Mouse (Mus musculus): ENCODE results near the gene Plxdc2. TPM values are rescaled to one million over a fixed set of nuclear protein-coding genes. Genes with fewer than 3 reads are reported as not detected.

Gene Plxdc2
- polyA plus RNA-seq, 1 experiment from 2014 or later, result 25.3 TPM

DNA sequence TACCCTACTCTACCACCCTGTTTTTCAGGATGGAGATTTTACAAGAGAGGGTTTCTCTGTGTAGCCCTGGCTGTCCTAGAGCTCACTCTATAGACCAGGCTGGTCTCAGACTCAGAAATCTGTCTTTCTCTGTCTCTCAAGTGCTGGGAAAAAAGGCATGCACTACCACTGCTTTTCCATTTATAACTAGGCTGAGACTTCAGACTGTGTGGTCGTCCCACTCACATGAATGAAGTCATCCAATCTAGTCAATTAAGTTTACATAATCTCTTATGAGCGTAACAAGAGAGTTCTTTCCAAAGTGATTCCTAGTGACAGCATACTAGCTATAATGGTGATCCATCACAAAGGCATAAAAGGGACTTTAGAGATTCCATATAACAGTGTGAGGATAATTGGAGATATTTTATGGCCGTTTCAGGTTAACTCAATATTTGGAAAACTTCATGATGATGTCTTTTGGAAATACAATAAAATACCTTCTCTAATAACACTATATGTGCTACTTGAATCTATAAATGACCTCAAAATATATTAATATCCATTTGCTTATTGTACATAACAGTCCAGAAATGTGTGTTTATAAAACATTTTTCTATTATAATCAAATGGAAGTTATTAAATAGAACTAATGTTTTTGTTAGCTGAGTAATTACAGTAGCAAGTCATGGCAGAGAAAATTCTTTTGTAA lies 151.6 kb downstream of the Plxdc2 start:
- Histone ChIP-seq H3K4me3 (ENCODE audit: low read depth, low read length) (no peak overlapping the region), H3K36me3 (ENCODE audit: control insufficient read depth, insufficient read depth, low read length) (no peaks in the 10 kb centered on the region), H3K27me3 (ENCODE audit: control insufficient read depth, insufficient read depth, low read length) (no peaks in the 10 kb centered on the region), H3K27ac (ENCODE audit: low read depth, low read length) (no peak overlapping the region), H3K4me1 (ENCODE audit: control insufficient read depth, insufficient read depth, low read length) (no peaks in the 10 kb centered on the region), H3K9me3 (ENCODE audit: control insufficient read depth, low read length) (no peaks in the 10 kb centered on the region), H3K4me2 (ENCODE audit: low read depth, low read length) (no peak overlapping the region), H3K9ac (replicated peaks; ENCODE audit: low read depth, low read length) (no peak overlapping the region)
- WGBS, result 66% methylated on average over 3 of the region's 3 CpGs
- no peak for ATAC-seq (ENCODE audit: low read depth)

DNA sequence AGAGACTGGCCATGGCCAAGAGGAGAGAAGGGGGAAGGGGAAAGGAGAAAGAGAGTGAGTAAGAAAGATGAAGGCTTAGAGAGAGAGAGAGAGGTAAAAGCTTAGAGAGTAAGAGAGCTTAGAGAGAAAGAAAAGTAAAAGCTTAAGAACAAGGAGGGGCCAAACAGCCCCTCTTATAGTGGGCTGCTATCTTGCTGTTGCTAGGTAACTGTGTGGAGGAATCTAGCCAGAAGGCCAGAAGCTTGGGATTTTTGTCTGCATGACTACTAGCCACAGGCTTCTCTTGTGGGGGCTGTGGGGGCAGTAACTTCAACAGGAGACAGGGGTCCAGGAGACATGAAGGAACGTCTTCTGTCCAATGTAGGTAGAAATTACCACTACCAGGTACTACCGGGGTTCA lies 162.0 kb downstream of the Plxdc2 start:
- no peaks in the 10 kb centered on the region for H3K9me3 ChIP-seq (ENCODE audit: control insufficient read depth, low read length)
- H3K9ac ChIP-seq (replicated peaks; ENCODE audit: low read depth, low read length), result no peak overlapping the region
- no peak overlapping the region for H3K27ac ChIP-seq (ENCODE audit: low read depth, low read length)
- no peaks in the 10 kb centered on the region for H3K27me3 ChIP-seq (ENCODE audit: control insufficient read depth, insufficient read depth, low read length)
- ATAC-seq (ENCODE audit: low read depth), result no peak
- 47% methylated on average over 2 of the region's 2 CpGs for WGBS
- no peaks in the 10 kb centered on the region for H3K36me3 ChIP-seq (ENCODE audit: control insufficient read depth, insufficient read depth, low read length)
- no peak overlapping the region for H3K4me3 ChIP-seq (ENCODE audit: low read depth, low read length)
- no peak overlapping the region for H3K4me2 ChIP-seq (ENCODE audit: low read depth, low read length)
- no peaks in the 10 kb centered on the region for H3K4me1 ChIP-seq (ENCODE audit: control insufficient read depth, insufficient read depth, low read length)

DNA sequence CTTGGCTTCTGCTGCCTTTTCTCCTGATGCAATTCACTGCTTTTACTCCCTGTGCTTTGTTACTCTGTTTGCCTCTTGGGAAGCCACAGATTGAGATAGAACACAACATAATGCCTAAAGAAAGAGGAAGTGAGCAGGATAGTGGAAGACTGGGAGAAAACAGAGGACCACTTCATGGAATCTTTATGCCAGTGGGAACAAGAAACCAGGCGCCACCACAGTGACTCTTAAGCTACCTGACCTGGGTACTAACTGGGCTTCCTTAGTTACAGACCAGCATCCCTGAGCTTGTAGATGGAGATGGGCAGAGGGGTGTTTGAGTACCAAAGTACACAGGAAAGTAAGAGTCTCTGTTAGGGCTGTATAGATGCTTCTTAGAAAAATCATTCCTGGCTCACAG lies 167.3 kb downstream of the Plxdc2 start:
- Histone ChIP-seq H3K4me3 (ENCODE audit: low read depth, low read length) (no peak overlapping the region), H3K4me1 (ENCODE audit: control insufficient read depth, insufficient read depth, low read length) (no peaks in the 10 kb centered on the region), H3K36me3 (ENCODE audit: control insufficient read depth, insufficient read depth, low read length) (no peaks in the 10 kb centered on the region), H3K4me2 (ENCODE audit: low read depth, low read length) (no peak overlapping the region), H3K27me3 (ENCODE audit: control insufficient read depth, insufficient read depth, low read length) (no peaks in the 10 kb centered on the region), H3K27ac (ENCODE audit: low read depth, low read length) (no peak overlapping the region), H3K9me3 (ENCODE audit: control insufficient read depth, low read length) (no peaks in the 10 kb centered on the region), H3K9ac (replicated peaks; ENCODE audit: low read depth, low read length) (no peak overlapping the region)
- ATAC-seq (ENCODE audit: low read depth), result no peak
- WGBS, result 91% methylated on average over 1 of the region's 1 CpGs

DNA sequence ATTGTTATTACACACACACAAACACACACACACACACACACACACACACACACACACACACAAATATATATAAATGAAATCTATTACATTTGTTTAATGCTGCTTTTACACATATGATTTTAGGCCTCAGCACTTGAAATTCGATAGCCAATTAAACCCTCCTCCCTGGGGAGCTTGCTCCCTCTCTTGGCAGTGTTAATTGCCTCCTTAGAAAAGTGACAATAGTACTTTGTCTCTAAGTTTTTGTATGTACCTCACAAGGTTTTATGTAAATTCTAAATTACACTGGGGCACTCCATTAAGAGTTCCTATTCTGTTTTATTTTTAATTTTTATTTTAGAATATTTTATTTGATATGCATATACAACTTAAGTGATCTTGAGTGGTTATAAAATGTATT lies 176.1 kb downstream of the Plxdc2 start:
- Histone ChIP-seq H3K36me3 (ENCODE audit: control insufficient read depth, insufficient read depth, low read length) (no peaks in the 10 kb centered on the region), H3K9me3 (ENCODE audit: control insufficient read depth, low read length) (no peaks in the 10 kb centered on the region), H3K27me3 (ENCODE audit: control insufficient read depth, insufficient read depth, low read length) (no peaks in the 10 kb centered on the region), H3K4me3 (ENCODE audit: low read depth, low read length) (no peak overlapping the region), H3K27ac (ENCODE audit: low read depth, low read length) (no peak overlapping the region), H3K9ac (replicated peaks; ENCODE audit: low read depth, low read length) (no peak overlapping the region), H3K4me1 (ENCODE audit: control insufficient read depth, insufficient read depth, low read length) (no peaks in the 10 kb centered on the region), H3K4me2 (ENCODE audit: low read depth, low read length) (no peak overlapping the region)
- ATAC-seq (ENCODE audit: low read depth), result no peak
- WGBS, result 39% methylated on average over 1 of the region's 1 CpGs

DNA sequence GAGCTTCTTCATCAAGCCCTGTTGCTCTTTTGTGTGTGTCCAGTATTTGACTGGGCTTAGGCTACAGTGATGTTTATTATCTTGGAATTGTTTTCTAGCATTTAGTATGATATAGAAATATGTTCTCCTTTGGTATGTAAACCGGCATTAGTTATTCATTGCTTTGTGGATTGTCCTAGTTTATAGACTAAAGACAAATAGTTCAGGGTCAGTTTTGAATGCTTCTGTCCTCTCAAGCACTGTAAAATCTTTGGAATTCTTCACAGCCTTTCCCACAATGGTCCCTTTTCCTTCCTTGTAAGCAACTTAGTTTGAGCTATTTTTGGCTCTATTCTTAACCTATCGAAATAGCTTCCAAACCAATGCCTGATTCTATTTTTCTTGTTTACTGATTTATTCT lies 178.5 kb downstream of the Plxdc2 start:
- Histone ChIP-seq H3K36me3 (ENCODE audit: control insufficient read depth, insufficient read depth, low read length) (no peaks in the 10 kb centered on the region), H3K4me1 (ENCODE audit: control insufficient read depth, insufficient read depth, low read length) (no peaks in the 10 kb centered on the region), H3K4me2 (ENCODE audit: low read depth, low read length) (no peak overlapping the region), H3K9ac (replicated peaks; ENCODE audit: low read depth, low read length) (no peak overlapping the region), H3K9me3 (ENCODE audit: control insufficient read depth, low read length) (no peaks in the 10 kb centered on the region), H3K4me3 (ENCODE audit: low read depth, low read length) (no peak overlapping the region), H3K27me3 (ENCODE audit: control insufficient read depth, insufficient read depth, low read length) (no peaks in the 10 kb centered on the region), H3K27ac (ENCODE audit: low read depth, low read length) (no peak overlapping the region)
- ATAC-seq (ENCODE audit: low read depth), result no peak
- WGBS, result 83% methylated on average over 2 of the region's 2 CpGs

DNA sequence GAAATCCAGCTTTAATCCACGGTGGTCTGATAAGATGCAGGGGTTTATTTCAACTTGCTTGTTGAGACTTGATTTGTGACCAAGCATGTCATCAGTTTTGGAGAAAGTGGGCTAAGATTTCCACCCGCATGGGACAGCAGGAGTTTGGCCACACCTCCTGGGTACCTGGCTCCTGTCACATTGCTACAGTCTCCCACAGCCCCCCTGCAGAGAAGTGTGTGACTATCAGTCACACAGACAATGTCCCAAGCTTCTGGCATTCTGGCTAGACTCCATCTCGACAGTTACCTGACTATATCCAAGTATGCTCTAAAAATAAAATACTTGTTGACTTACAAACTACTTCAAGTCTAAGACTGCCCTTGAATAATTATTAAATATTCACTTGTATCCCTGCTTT lies 185.1 kb downstream of the Plxdc2 start:
- WGBS, result 68% methylated on average over 3 of the region's 3 CpGs
- Histone ChIP-seq H3K36me3 (ENCODE audit: control insufficient read depth, insufficient read depth, low read length) (no peaks in the 10 kb centered on the region), H3K9me3 (ENCODE audit: control insufficient read depth, low read length) (no peaks in the 10 kb centered on the region), H3K4me3 (ENCODE audit: low read depth, low read length) (no peak overlapping the region), H3K27ac (ENCODE audit: low read depth, low read length) (no peak overlapping the region), H3K9ac (replicated peaks; ENCODE audit: low read depth, low read length) (no peak overlapping the region), H3K4me2 (ENCODE audit: low read depth, low read length) (no peak overlapping the region), H3K4me1 (ENCODE audit: control insufficient read depth, insufficient read depth, low read length) (no peaks in the 10 kb centered on the region), H3K27me3 (ENCODE audit: control insufficient read depth, insufficient read depth, low read length) (no peaks in the 10 kb centered on the region)
- no peak for ATAC-seq (ENCODE audit: low read depth)

DNA sequence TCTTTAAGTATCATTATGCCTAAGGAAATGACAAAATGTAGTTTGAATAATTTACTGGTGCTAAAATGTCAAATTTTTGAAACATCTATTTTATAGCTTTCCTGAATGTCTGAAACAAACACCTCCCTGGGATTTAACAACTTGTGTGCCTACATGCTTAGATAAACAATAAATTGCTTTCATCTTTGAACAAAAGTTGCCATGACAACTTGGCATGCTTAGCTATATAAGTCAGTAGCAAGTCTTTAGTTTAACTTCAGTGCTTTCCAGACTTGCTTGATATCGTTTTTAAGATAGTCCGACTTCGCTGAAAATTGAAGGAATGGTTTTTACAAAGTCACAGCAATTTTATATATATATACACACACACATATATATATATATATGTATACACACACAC lies 189.1 kb downstream of the Plxdc2 start:
- no peak overlapping the region for H3K27ac ChIP-seq (ENCODE audit: low read depth, low read length)
- no peaks in the 10 kb centered on the region for H3K4me1 ChIP-seq (ENCODE audit: control insufficient read depth, insufficient read depth, low read length)
- H3K4me3 ChIP-seq (ENCODE audit: low read depth, low read length), result no peak overlapping the region
- H3K9ac ChIP-seq (replicated peaks; ENCODE audit: low read depth, low read length), result no peak overlapping the region
- H3K9me3 ChIP-seq (ENCODE audit: control insufficient read depth, low read length), result no peaks in the 10 kb centered on the region
- ATAC-seq (ENCODE audit: low read depth), result no peak
- H3K36me3 ChIP-seq (ENCODE audit: control insufficient read depth, insufficient read depth, low read length), result no peaks in the 10 kb centered on the region
- WGBS, result 65% methylated on average over 3 of the region's 3 CpGs
- H3K4me2 ChIP-seq (ENCODE audit: low read depth, low read length), result no peak overlapping the region
- H3K27me3 ChIP-seq (ENCODE audit: control insufficient read depth, insufficient read depth, low read length), result no peaks in the 10 kb centered on the region

DNA sequence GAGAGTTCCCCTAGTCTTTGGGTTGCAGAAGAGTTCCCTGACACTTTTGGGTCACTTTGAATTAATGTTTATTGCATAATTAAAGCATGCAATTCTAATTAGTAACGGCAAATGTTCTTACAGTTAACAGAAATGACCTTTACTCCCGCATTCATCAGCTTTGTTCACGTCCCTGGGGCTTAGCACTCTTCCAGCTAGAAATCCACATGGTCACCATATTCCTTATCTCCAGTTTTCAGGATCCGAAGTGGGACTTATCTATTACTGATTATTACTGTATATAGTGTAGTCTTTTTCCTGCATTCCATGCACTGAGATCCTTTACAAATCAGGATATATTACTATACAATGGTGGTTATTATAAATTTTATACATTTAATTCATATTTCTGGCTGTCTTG lies 203.2 kb downstream of the Plxdc2 start:
- ATAC-seq (ENCODE audit: low read depth), result no peak
- Histone ChIP-seq H3K9ac (replicated peaks; ENCODE audit: low read depth, low read length) (no peak overlapping the region), H3K36me3 (ENCODE audit: control insufficient read depth, insufficient read depth, low read length) (no peaks in the 10 kb centered on the region), H3K27ac (ENCODE audit: low read depth, low read length) (no peak overlapping the region), H3K4me2 (ENCODE audit: low read depth, low read length) (no peak overlapping the region), H3K4me3 (ENCODE audit: low read depth, low read length) (no peak overlapping the region), H3K27me3 (ENCODE audit: control insufficient read depth, insufficient read depth, low read length) (no peaks in the 10 kb centered on the region), H3K4me1 (ENCODE audit: control insufficient read depth, insufficient read depth, low read length) (no peaks in the 10 kb centered on the region), H3K9me3 (ENCODE audit: control insufficient read depth, low read length) (no peaks in the 10 kb centered on the region)
- 40% methylated on average over 4 of the region's 4 CpGs for WGBS

DNA sequence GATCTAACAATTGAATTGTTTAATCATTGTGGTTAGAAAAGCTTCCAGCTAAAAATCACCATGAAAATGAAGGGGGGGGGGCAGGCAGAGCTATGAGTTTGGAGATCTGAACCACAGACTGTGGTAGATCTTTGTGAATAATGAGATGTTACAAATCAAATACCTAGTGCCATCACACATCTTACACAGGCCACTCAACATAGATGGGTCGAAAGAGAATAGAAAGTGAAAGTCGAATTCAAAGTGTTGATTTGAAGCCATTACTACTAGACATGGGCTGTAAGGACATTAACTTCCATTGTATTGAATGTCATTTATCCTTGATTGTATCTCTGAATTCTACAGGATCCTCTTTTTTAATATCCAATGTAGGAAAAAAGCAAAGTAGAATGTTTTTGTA lies 212.2 kb downstream of the Plxdc2 start:
- no peak overlapping the region for H3K4me3 ChIP-seq (ENCODE audit: low read depth, low read length)
- no peaks in the 10 kb centered on the region for H3K36me3 ChIP-seq (ENCODE audit: control insufficient read depth, insufficient read depth, low read length)
- no peak for ATAC-seq (ENCODE audit: low read depth)
- no peak overlapping the region for H3K4me2 ChIP-seq (ENCODE audit: low read depth, low read length)
- H3K9me3 ChIP-seq (ENCODE audit: control insufficient read depth, low read length), result no peaks in the 10 kb centered on the region
- no peak overlapping the region for H3K9ac ChIP-seq (replicated peaks; ENCODE audit: low read depth, low read length)
- no peaks in the 10 kb centered on the region for H3K4me1 ChIP-seq (ENCODE audit: control insufficient read depth, insufficient read depth, low read length)
- WGBS, result 94% methylated on average over 2 of the region's 2 CpGs
- no peaks in the 10 kb centered on the region for H3K27me3 ChIP-seq (ENCODE audit: control insufficient read depth, insufficient read depth, low read length)
- H3K27ac ChIP-seq (ENCODE audit: low read depth, low read length), result no peak overlapping the region
